Mouse (Mus musculus) adrenal gland, adult 10 weeks (tissue): ENCODE data around the gene Il6. TPM values are rescaled to one million over a fixed set of nuclear protein-coding genes. Genes with fewer than 3 reads are reported as not detected.

Experiments
- polyA plus RNA-seq: library from polyadenylated mRNA; stranded (reverse); fragments of 350-450 nt; fragmentation: Illumina TruSeq; extraction: RNeasy Lipid Tissue Mini Kit (QIAGEN cat#74804); gene quantifications from one replicate; pipeline ENCODE4 v1.2.3, GENCODE M21; 2014; ENCODE audit warnings: low read depth, low replicate concordance

Il6 gene
- polyA plus RNA-seq, result not detected

GRCm38 (mm10) chr5:30012726-30013503 lies at the start of gene Il6:
Gene Il6 (plus strand): TSS chr5:30013114.

Other genes starting within 250 kb of the Il6 start
- gene Tyms, start 60.5 kb downstream of the Il6 start, polyA plus RNA-seq, result 13.4 TPM
- not detected for gene Garem2, start 92.0 kb downstream of the Il6 start, polyA plus RNA-seq
- not detected for gene 3110082J24Rik, start 93.0 kb downstream of the Il6 start, polyA plus RNA-seq
- 464 TPM for gene Hadha, start 142.0 kb downstream of the Il6 start, polyA plus RNA-seq
- gene Hadhb, start 142.1 kb downstream of the Il6 start, polyA plus RNA-seq, result 1,997 TPM
- not detected for gene Adgrf3, start 192.6 kb downstream of the Il6 start, polyA plus RNA-seq
- gene Selenoi, start 219.5 kb downstream of the Il6 start, polyA plus RNA-seq, result 45.8 TPM